Mouse (Mus musculus) right cerebral cortex, postnatal 10 days (tissue): Measurements from ENCODE around the gene Akt1.

Source experiments
- DNase-seq, 2 experiments: peaks; one replicate each; pipeline ENCODE4 v3.0.0; 2021; ENCODE audit warnings: low spot score in 2 of 2

The Akt1 gene

DNA sequence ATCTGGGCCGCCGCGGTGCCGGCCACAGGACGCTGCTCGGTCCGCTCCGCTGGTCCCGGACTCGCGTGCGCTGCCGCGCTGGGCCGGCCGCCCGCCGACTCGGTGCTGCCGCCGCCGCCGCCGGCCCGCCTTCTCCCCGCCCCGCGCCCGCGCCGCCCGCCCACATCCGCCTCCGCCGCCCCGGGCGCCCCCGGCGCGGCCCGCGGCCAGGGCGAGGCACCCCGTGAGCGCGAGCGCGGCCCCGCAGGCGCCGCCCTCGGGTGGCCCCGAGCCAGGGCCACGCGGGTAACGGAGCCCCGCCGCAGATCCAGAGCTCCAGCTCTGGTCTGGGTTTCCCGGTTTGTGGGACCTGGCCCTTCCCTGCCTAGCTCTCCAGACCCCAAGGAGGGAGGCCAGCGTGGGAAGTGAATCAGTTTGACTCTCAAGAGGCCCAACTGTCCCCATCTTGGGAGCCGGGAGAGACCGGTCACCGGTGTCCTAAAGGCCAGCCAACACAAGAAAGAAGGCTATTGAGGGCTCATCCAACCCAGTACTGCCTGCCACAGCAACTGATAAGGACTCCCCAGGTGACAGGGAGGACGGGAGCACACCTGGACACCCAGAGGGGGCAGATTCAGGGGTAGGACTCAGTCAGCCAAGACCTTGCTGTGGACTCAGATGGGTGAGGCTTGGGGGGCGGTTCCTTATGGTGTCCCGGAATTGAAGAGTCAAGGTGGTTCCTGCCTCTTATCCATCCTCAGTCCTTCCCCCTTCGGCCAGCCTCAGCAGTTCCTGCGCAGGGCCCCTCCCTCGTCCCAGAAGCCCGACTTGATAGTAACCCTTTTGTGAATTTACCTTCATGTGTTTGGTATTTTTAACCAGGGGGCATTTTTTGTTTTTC, at the start of gene Akt1:
Gene Akt1 (minus strand): TSS at position 753 of the 880 bp plus-strand sequence.
- DNase-seq, result no peak

DNA sequence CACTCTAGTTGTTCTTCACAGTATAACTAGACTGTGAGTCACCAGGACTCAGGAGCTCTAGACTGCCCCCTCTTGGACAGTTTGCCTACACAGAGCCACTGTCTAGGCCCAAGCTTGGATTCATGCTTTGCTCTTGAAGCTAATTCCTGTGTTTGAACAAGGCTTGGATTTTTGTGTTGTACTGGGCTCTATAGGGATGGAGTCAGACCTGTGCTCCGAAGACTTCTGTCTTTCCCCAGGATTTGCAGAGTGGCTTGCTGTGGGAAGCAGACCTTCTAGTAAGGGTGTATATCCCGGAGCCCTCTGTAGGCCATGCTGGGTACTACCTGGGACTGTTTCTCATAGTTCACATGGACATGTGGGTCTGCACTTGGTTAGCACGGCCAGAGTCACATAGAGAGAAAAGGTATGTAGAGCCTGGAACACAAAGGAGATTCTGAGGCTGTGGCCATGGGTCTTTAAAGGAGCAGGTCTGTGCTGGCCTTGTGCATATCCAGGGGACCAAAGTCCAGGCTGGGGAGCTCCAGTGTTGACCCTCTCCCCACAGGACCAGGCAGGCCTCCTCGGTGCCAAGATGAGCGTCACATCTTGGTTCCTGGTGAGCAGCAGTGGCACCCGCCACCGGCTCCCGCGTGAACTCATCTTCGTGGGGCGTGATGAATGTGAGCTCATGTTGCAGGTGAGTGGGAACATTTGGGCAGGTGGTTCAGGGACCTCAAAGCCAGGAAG, 49.6 kb upstream of the Akt1 start:
- peak; percentile 77 to 81 for DNase-seq

DNA sequence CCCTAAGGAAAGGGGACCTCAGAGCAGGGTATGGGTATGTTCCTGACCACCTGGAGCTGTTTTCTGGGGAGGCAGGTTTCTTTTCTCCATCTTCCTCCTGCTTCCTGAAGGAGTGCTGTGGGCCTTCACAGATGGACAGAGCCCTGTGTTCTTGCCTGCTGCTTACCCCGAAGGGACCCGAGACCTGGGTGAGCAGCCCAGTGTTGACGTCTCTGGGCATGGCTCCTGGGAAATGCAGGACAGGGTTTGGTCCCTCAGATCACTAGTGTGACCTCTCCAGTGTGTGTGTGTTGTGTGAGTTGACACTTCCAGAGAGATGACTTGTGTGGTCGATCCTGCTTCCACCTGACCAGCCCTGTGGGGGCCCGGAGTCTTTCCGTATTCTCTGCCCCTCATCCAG, 48.8 kb upstream of the Akt1 start:
- no peak for DNase-seq

DNA sequence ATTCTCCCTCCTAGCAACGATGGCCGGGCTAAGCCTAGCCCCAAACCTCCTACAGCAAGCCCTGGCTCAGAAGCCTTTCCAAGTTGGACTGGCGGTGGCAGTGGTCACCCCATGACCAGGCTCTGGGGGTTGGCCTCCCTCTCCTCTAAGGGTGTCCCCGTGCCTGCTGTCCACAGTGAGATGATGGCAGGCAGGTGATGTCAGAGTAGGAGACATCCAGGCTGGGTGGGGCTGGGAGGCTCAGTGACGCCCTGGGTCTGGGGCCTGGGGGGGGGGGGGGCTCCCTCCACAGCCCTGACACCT, 48.3 kb upstream of the Akt1 start:
- no peak for DNase-seq

GRCm38 (mm10) chr12:112722240-112723027, 47.8 kb upstream of the Akt1 start:
- peak; percentile 56 to 62 for DNase-seq

DNA sequence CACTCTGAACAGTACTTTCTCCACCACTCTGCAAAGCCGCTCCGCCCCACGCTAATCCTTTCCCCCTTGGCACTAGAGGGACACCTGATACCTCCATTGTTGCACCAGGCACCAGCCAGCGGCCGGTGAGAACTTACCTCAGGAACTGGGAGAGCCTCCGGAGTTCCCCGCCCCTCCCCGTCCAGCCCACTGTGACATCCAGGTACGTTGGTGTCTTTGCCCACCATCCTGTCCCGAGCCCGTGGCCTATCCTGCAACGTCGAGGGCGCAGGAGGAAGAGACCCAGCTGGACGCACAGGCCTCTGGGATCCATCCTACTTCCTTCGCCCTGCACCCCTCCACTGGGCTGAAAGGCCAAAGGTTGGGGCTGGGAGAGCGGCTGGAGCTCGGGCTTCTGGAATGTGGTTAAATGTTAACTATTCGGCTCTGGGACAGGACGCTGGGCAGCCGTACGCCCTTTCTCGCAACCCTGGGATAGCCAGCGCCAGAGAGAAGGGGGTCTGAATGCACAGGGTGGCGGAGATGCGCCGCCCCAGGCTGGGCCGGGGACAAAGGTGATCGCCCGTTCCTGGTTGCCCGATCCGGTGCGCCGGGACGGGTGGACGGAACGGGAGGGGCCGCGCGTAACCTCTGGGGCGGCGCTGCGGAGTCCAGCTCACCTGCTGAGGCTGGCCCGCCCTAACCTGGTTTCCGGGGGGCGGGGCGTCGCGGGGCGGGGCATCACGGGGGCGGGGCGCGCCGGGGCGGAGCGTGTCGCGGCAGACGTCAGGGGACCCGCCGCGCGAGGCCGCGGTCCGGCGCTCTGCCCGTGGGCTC, 46.9 kb upstream of the Akt1 start:
- peak in 1 of 2 experiments; percentile 56 for DNase-seq

GRCm38 (mm10) chr12:112720890-112721423, 46.3 kb upstream of the Akt1 start:
- DNase-seq, result no peak

- DNase-seq, result no peak
Observed at GRCm38 (mm10) chr12:112720216-112720615, 45.5 kb upstream of the Akt1 start, which contains the start of gene Cep170b. Cep170b (plus strand) TSS chr12:112720455.

DNA sequence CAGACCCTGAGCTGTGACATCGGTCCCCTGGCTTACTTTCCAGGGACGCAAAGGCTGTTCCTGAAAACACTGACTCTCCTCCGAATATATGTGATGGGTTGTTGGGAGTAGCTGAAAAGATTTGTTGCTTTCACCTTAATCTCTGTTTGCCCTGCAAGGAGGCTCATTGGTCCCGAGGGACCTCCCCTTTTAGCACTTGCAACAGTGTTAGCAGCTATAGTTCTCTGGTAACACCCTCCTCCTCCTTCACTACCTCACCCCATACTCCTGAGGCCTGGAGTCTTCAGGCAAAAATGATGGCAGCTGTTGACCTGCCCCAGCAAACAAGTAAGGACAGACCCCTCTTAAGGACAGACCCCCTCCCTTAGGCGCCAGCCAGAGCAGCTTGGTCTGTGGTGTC, 44.3 kb upstream of the Akt1 start:
- no peak for DNase-seq

DNA sequence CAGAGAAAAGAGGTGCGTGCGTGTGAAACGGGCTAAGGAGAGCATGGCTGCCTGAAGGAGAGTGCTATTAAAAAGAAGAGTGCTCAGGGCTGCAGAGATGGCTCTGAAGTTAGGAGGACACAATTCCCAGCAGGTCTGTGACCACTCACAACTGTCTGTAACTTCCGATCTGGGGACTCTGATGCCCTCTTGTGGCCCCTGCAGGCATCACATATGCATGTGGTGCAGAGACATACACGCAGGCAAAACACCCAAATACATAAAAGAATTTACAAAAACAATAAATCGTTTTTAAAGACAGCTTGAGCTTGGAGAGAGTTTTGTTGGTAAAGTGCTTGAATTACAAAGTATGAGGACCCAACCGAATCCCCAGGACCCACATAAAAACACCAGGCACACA, 42.5 kb upstream of the Akt1 start:
- peak in 1 of 2 experiments; percentile 67 for DNase-seq

- peak; percentile 59 to 74 for DNase-seq
Observed at GRCm38 (mm10) chr12:112713984-112714383, 39.3 kb upstream of the Akt1 start.

- no peak for DNase-seq
Observed at GRCm38 (mm10) chr12:112707573-112707869, 32.8 kb upstream of the Akt1 start.

- DNase-seq, result peak; percentile 87 to 92
Observed at GRCm38 (mm10) chr12:112706704-112707572, 32.3 kb upstream of the Akt1 start.

- no peak for DNase-seq
Observed at GRCm38 (mm10) chr12:112702374-112703320, 28.0 kb upstream of the Akt1 start.

DNA sequence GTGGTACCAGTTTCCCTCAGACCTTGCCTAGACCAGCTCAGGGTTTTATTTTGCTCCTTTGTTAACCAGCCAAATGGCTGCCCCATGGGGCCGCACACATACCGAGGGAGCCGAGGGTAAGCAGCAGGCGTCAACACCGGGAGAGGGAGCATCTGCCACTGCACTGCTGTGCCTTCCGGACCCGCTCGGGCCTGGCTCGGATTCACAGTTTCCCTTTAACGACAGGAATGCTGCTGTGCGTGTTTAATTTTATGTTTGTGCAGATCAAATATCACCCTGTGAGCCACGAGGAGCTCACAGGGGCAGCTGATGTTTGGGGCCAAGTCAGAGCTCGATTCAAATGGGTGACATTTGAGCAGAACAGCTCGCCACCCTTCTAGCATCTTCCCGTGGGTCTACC, 25.8 kb upstream of the Akt1 start:
- no peak for DNase-seq

DNA sequence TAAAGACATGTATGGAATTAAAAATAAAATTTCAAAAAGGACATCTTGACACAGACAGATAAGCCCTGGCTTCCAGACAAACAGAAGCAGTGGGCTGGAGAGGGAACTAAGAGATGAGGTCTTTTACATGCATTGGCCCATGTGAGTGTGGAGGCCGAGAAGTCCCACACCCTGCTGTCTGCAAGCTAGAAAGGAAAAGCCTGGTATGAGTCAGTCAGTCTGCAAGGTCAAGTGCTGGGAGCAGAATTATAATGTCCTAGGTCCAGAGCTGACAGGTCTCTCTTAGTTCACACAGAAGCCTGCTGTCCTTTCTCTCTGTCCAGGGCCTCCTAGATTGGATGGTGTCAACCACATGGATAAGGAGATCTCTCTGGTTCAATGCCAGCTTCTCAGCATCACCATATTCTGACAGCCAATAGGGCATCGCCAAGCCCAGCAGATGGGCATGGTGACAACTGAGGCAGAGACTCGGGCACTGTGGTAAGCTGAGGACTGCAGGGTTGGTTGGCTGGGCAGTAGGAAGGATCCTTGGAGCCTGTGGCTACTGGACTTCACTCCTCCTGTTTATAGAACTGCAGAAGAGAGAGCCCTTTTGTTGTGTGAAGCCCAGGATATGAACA, 22.2 kb upstream of the Akt1 start:
- no peak for DNase-seq

DNA sequence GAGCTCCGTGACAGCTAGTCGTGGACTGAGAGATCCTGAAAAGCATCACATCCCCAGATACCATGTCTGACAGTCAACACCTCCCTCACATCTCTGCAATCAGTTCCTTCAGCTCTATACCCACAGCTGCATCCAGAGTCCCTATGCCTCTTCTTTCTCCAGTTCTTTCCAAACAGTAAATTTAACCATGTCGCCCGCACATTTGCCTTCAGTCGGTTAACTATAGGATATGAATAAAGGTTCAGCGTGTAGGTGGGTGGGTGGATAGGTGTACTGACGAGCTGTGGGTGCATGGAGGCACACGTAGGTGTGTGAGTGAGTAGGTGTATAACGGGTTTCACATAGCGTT, 19.4 kb upstream of the Akt1 start:
- DNase-seq, result no peak

- peak; percentile 96 to 97 for DNase-seq
Observed at GRCm38 (mm10) chr12:112693185-112694126, 18.8 kb upstream of the Akt1 start.
